Mouse (Mus musculus): ENCODE results near the gene Rtn4rl2.

DNA sequence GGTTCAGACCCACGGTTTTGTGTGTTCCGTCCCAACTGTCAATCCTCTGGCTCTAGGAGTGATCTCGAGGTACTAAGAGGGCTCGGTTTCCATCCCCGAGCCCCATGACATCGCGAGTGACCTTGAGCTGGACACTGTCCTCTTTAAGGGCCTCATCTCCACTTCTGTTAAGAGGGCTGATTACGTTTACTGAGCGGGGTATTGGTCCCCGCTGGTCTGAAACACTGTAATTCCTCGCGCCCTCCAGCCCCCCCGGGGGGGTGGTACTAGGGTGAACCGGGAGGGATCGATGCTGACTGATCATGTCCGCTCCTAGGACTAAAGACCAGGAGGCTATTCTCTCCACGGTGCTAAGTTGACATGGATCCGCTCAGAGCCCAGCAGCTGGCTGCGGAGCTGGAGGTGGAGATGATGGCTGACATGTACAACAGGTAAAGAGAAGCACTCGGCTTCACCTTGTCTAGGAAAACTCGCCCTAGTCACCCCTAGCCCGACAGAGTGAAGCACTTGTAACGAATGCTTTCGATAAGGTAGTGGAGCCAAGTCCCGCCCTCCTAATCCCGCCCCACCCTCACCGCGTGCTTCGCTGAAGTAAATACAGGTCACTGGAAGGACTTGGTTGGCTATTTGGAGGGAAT, 59.1 kb downstream of the Rtn4rl2 start:
- no peak for TF ChIP-seq POLR2AphosphoS2 (IDR thresholded peaks at IDR 0.05; ENCODE audit: insufficient read length, low read depth)
- no peak for TF ChIP-seq POLR2A (IDR thresholded peaks at IDR 0.05; ENCODE audit: insufficient read length, low read depth)
- TF ChIP-seq MAX (IDR thresholded peaks at IDR 0.05; ENCODE audit: low read depth): no peak
- no peak for TF ChIP-seq USF1 (IDR thresholded peaks at IDR 0.05; ENCODE audit: low read depth)

Data from myocyte (in vitro differentiated cells).